Mouse (Mus musculus) layer of hippocampus, postnatal 36 days (tissue): ENCODE results near the gene Cdk5r1. TPM values are rescaled to one million over a fixed set of nuclear protein-coding genes. Genes with fewer than 3 reads are reported as not detected.

Source experiments
- total RNA-seq, 2 experiments: library from RNA; stranded (reverse); gene quantifications; 2 replicates each; pipeline ENCODE4 v1.2.3; 2021

Gene Cdk5r1
- total RNA-seq, 2 experiments from 2014 or later = 226 to 242 TPM

Other genes with a start within 250 kb of the Cdk5r1 start
- 10 to 100 TPM; 25.0 to 29.2 TPM for gene Rhbdl3, start 176.1 kb upstream of the Cdk5r1 start, total RNA-seq
- gene 5730455P16Rik, start 99.0 kb upstream of the Cdk5r1 start, total RNA-seq = 10 to 100 TPM; 50.1 to 53.0 TPM
- gene Zfp207, start 93.7 kb upstream of the Cdk5r1 start, total RNA-seq = 100 to 1,000 TPM; 149 to 169 TPM
- 100 to 1,000 TPM; 100 to 101 TPM for gene Psmd11, start 48.4 kb upstream of the Cdk5r1 start, total RNA-seq